27 mouse cellular contexts compared by ENCODE assay signal in genomic region chr11:58803871-58804270, GRCm38 (mm10). TPM values are rescaled to one million over a fixed set of nuclear protein-coding genes. Genes with fewer than 3 reads are reported as not detected.
"Had no signal": no experiment of that assay in that cellular context is flagged by ENCODE, and none has a peak within 500 bp of the region (broad histone marks: within the 10 kb centered on the region; RNA-seq: fewer than 3 reads in every experiment).

No protein-coding gene starts in this region.

- DNase-seq: lung, adult 18-20 months; lung, embryonic 14.5 days; lung, postnatal 10 days; lung, postnatal 4 days; midbrain, embryonic 14.5 days; retina, postnatal 1 day; right cerebral cortex, adult 18-20 months; right cerebral cortex, postnatal 25 days; right cerebral cortex, postnatal 4 days; spleen, adult 18-20 months; thymus, adult 18-20 months; thymus, postnatal 14 days; thymus, postnatal 36 days had no signal

- H3K9me3 ChIP-seq: midbrain, embryonic 10.5 days; midbrain, embryonic 12.5 days; neural tube, embryonic 13.5 days; neural tube, embryonic 15.5 days had no signal

- H3K27me3 ChIP-seq: midbrain, embryonic 12.5 days; neural tube, embryonic 13.5 days; neural tube, embryonic 15.5 days had no signal

- H3K27ac ChIP-seq: midbrain, embryonic 10.5 days; midbrain, embryonic 12.5 days; neural tube, embryonic 13.5 days; neural tube, embryonic 15.5 days had no signal

- H3K4me3 ChIP-seq: midbrain, embryonic 10.5 days; midbrain, embryonic 12.5 days; myocyte; neural tube, embryonic 13.5 days; neural tube, embryonic 15.5 days had no signal

- H3K4me2 ChIP-seq: lung, embryonic 14.5 days; midbrain, embryonic 12.5 days; neural tube, embryonic 13.5 days; neural tube, embryonic 15.5 days had no signal

- ATAC-seq: midbrain, embryonic 16.5 days had no signal

- H3K36me3 ChIP-seq: midbrain, embryonic 10.5 days; midbrain, embryonic 12.5 days; neural tube, embryonic 13.5 days; neural tube, embryonic 15.5 days had no signal

- H3K9ac ChIP-seq: lung, embryonic 14.5 days; midbrain, embryonic 12.5 days; neural tube, embryonic 13.5 days; neural tube, embryonic 15.5 days had no signal

RNA-seq across cellular contexts. Expression of gene Fam183b, which starts 2.1 kb away (rescaled TPM):
- total RNA-seq: megakaryocyte, adult 5-6 weeks; megakaryocyte-erythroid progenitor cell, adult 5-6 weeks had no signal
- polyA plus RNA-seq: lung, embryonic 14.5 days; myocyte had no signal

RNA-seq across cellular contexts. Expression of gene Olfr313, which starts 10.9 kb away (rescaled TPM):
- total RNA-seq: megakaryocyte, adult 5-6 weeks; megakaryocyte-erythroid progenitor cell, adult 5-6 weeks had no signal
- polyA plus RNA-seq: liver, embryonic 16.5 days; lung, embryonic 14.5 days; lung, embryonic 16.5 days; midbrain, embryonic 10.5 days; midbrain, embryonic 12.5 days; midbrain, embryonic 14.5 days; midbrain, embryonic 16.5 days; myocyte; neural tube, embryonic 11.5 days; neural tube, embryonic 13.5 days; neural tube, embryonic 15.5 days; small intestine, adult 2 months; stomach, embryonic 14.5 days had no signal

RNA-seq across cellular contexts. Expression of gene Olfr314, which starts 21.1 kb away (rescaled TPM):
- total RNA-seq: megakaryocyte, adult 5-6 weeks; megakaryocyte-erythroid progenitor cell, adult 5-6 weeks had no signal
- polyA plus RNA-seq: liver, embryonic 16.5 days; lung, embryonic 14.5 days; lung, embryonic 16.5 days; midbrain, embryonic 10.5 days; midbrain, embryonic 12.5 days; midbrain, embryonic 14.5 days; midbrain, embryonic 16.5 days; myocyte; neural tube, embryonic 11.5 days; neural tube, embryonic 13.5 days; neural tube, embryonic 15.5 days; small intestine, adult 2 months; stomach, embryonic 14.5 days; thymus, postnatal 0 days had no signal

RNA-seq across cellular contexts. Expression of gene Olfr312, which starts 25.2 kb away (rescaled TPM):
- total RNA-seq: megakaryocyte, adult 5-6 weeks; megakaryocyte-erythroid progenitor cell, adult 5-6 weeks had no signal
- polyA plus RNA-seq: liver, embryonic 16.5 days; lung, embryonic 14.5 days; lung, embryonic 16.5 days; midbrain, embryonic 10.5 days; midbrain, embryonic 12.5 days; midbrain, embryonic 14.5 days; midbrain, embryonic 16.5 days; myocyte; neural tube, embryonic 11.5 days; neural tube, embryonic 13.5 days; neural tube, embryonic 15.5 days; small intestine, adult 2 months; stomach, embryonic 14.5 days; thymus, postnatal 0 days had no signal

RNA-seq across cellular contexts. Expression of gene Olfr315, which starts 30.9 kb away (rescaled TPM):
- total RNA-seq: megakaryocyte, adult 5-6 weeks; megakaryocyte-erythroid progenitor cell, adult 5-6 weeks had no signal
- polyA plus RNA-seq: liver, embryonic 16.5 days; lung, embryonic 14.5 days; lung, embryonic 16.5 days; midbrain, embryonic 10.5 days; midbrain, embryonic 12.5 days; midbrain, embryonic 14.5 days; midbrain, embryonic 16.5 days; myocyte; neural tube, embryonic 11.5 days; neural tube, embryonic 13.5 days; neural tube, embryonic 15.5 days; small intestine, adult 2 months; stomach, embryonic 14.5 days; thymus, postnatal 0 days had no signal
